In genomic region chr14:102827756-102828384, GRCm38 (mm10) we compare ENCODE assay signal across 25 mouse cellular contexts.
A peak's percentile ranks its signal among the peaks of the same experiment; 100 is the strongest.
DNase-seq lines count a peak whose midpoint lies in the region; ATAC-seq and TF ChIP-seq lines count a peak whose summit lies in the region.
"Had no signal": no experiment of that assay in that cellular context is flagged by ENCODE, and none has a peak within 500 bp of the region (broad histone marks: within the 10 kb centered on the region; RNA-seq: fewer than 3 reads in every experiment).

No protein-coding gene starts in this region.

- no peak for TF ChIP-seq EP300 in lung, postnatal 0 days (IDR thresholded peaks at IDR 0.05)

- no peak overlapping the region for H3K4me2 ChIP-seq in lung, postnatal 0 days (replicated peaks; ENCODE audit: low read depth, low read length)
- H3K4me2 ChIP-seq: embryonic facial prominence, embryonic 13.5 days; forebrain, embryonic 15.5 days; hindbrain, embryonic 14.5 days; midbrain, embryonic 12.5 days; neural tube, embryonic 13.5 days had no signal

- peak; percentile 30 for DNase-seq in lung, postnatal 0 days (ENCODE audit: low spot score)
- no peak for DNase-seq in lung, postnatal 4 days
- no peak for DNase-seq in adrenal gland, postnatal 25 days
- no peak for DNase-seq in right cerebral cortex, postnatal 25 days
- no peak for DNase-seq in urinary bladder, adult 2 months (ENCODE audit: low spot score)
- DNase-seq: adrenal gland, postnatal 14 days; cerebellum, adult 8-10 months; gastrocnemius, postnatal 25 days; kidney, adult 8-10 months; kidney, postnatal 25 days; lung, postnatal 14 days had no signal

- no peaks in the 10 kb centered on the region for H3K36me3 ChIP-seq in lung, postnatal 0 days (ENCODE audit: insufficient read depth, low read length)
- H3K36me3 ChIP-seq: embryonic facial prominence, embryonic 13.5 days; forebrain, embryonic 15.5 days; G1E; heart, embryonic 10.5 days; limb, embryonic 10.5 days; midbrain, embryonic 12.5 days; neural tube, embryonic 13.5 days had no signal

- no peak for ATAC-seq in lung, postnatal 0 days
- ATAC-seq in hematopoietic stem cell, adult 5-6 weeks (replicated peaks in 1 of 2; ENCODE audit: insufficient read depth in 1 of 2, low FRiP score in 2 of 2, low TSS enrichment in 1 of 2, low read depth in 1 of 2, poor library complexity in 2 of 2, severe bottlenecking in 2 of 2): peak; percentile 42 to 56; a peak in 2 of 4 replicates
- ATAC-seq in monocyte, adult 5-6 weeks (replicated peaks; ENCODE audit: insufficient number of reproducible peaks, low FRiP score, low TSS enrichment, poor library complexity, severe bottlenecking): peak; percentile 65
- ATAC-seq: CD4-positive, CD25-positive, alpha-beta regulatory T cell, adult 4 months; forebrain, embryonic 15.5 days had no signal

- H3K27me3 ChIP-seq in lung, postnatal 0 days (replicated peaks; ENCODE audit: insufficient read depth, low read length): no peaks in the 10 kb centered on the region
- H3K27me3 ChIP-seq: embryonic facial prominence, embryonic 13.5 days; forebrain, embryonic 15.5 days; midbrain, embryonic 12.5 days; neural tube, embryonic 13.5 days had no signal

- no peak for TF ChIP-seq POLR2A in bone marrow macrophage, adult 2 months (IDR thresholded peaks at IDR 0.05; ENCODE audit: borderline replicate concordance, low read depth, low read length)

- no peaks in the 10 kb centered on the region for H3K4me1 ChIP-seq in lung, postnatal 0 days (ENCODE audit: insufficient read depth, low read depth, low read length)
- H3K4me1 ChIP-seq in bone marrow macrophage, adult 2 months (ENCODE audit: control insufficient read depth, insufficient read depth, low read length): peaks cover 34% of the 10 kb centered on the region
- H3K4me1 ChIP-seq: forebrain, embryonic 15.5 days; limb, embryonic 10.5 days; midbrain, embryonic 12.5 days; neural tube, embryonic 13.5 days had no signal

- 68% methylated on average over 7 of the region's 7 CpGs for WGBS in lung, postnatal 0 days

- no peak for TF ChIP-seq CTCF in lung, postnatal 0 days (IDR thresholded peaks at IDR 0.05)
- no peak for TF ChIP-seq CTCF in bone marrow macrophage, adult 2 months (IDR thresholded peaks at IDR 0.05; ENCODE audit: low read depth, low read length)

- H3K4me3 ChIP-seq in lung, postnatal 0 days (ENCODE audit: low read depth, low read length): no peak overlapping the region
- peak overlapping the region; percentile 29 for H3K4me3 ChIP-seq in bone marrow macrophage, adult 2 months (ENCODE audit: insufficient read depth, low read length)
- H3K4me3 ChIP-seq: embryonic facial prominence, embryonic 13.5 days; forebrain, embryonic 15.5 days; heart, embryonic 10.5 days; left cerebral cortex, adult 2 months; limb, embryonic 10.5 days; midbrain, embryonic 12.5 days; neural tube, embryonic 13.5 days had no signal

- no peak overlapping the region for H3K9ac ChIP-seq in lung, postnatal 0 days (replicated peaks; ENCODE audit: low read depth)
- H3K9ac ChIP-seq: embryonic facial prominence, embryonic 13.5 days; forebrain, embryonic 15.5 days; hindbrain, embryonic 14.5 days; liver, embryonic 14.5 days; midbrain, embryonic 12.5 days; neural tube, embryonic 13.5 days had no signal

- no peaks in the 10 kb centered on the region for H3K9me3 ChIP-seq in lung, postnatal 0 days (ENCODE audit: low read length)
- H3K9me3 ChIP-seq: embryonic facial prominence, embryonic 13.5 days; forebrain, embryonic 15.5 days; heart, embryonic 10.5 days; limb, embryonic 10.5 days; midbrain, embryonic 12.5 days; neural tube, embryonic 13.5 days had no signal

- H3K27ac ChIP-seq in lung, postnatal 0 days (ENCODE audit: low read length): no peak overlapping the region
- H3K27ac ChIP-seq in bone marrow macrophage, adult 2 months (ENCODE audit: insufficient read depth, low read depth, low read length): peak overlapping the region; percentile 92
- H3K27ac ChIP-seq: embryonic facial prominence, embryonic 13.5 days; forebrain, embryonic 15.5 days; heart, embryonic 10.5 days; hindbrain, embryonic 14.5 days; left cerebral cortex, adult 2 months; limb, embryonic 10.5 days; liver, embryonic 14.5 days; midbrain, embryonic 12.5 days; neural tube, embryonic 13.5 days had no signal
